Mouse (Mus musculus) MEL (cell line): ENCODE results near the gene Ptafr. TPM values are rescaled to one million over a fixed set of nuclear protein-coding genes. Genes with fewer than 3 reads are reported as not detected.

Experiments
- DNase-seq: peaks from one replicate; pipeline ENCODE4 v3.0.0; 2011; ENCODE audit warnings: low read depth, low spot score
- H3K27ac ChIP-seq: 2 replicates; pipeline ENCODE4 v1.5.1; 2012; ENCODE audit warnings: low read depth, mild to moderate bottlenecking, control low read depth, low read length, moderate library complexity; ENCODE audit not compliant: control insufficient read depth
- H3K27me3 ChIP-seq, 2 experiments: fragments of 150-350 bp in 1 of 2; sonication (generic) in 1 of 2; 2 replicates each; pipeline ENCODE4 v1.6.1; 2012; ENCODE audit warnings: low read length in 2 of 2, mild to moderate bottlenecking in 2 of 2, improper control_type of control experiment in 1 of 2, moderate library complexity in 1 of 2; ENCODE audit not compliant: insufficient read depth in 2 of 2, control insufficient read depth in 1 of 2
- H3K36me3 ChIP-seq, 2 experiments: 2 replicates each; pipeline ENCODE4 v1.6.1; 2012 to 2014; ENCODE audit warnings: low read length in 2 of 2, improper control_type of control experiment in 1 of 2, inconsistent platforms in 1 of 2, mild to moderate bottlenecking in 1 of 2; ENCODE audit not compliant: insufficient read depth in 2 of 2, control insufficient read depth in 1 of 2
- H3K4me1 ChIP-seq, 2 experiments: fragments of 150-350 bp in 1 of 2; sonication (generic) in 1 of 2; 2 replicates each; pipeline ENCODE4 v1.6.1; 2012; ENCODE audit warnings: low read length in 2 of 2, improper control_type of control experiment in 1 of 2, mild to moderate bottlenecking in 1 of 2; ENCODE audit not compliant: insufficient read depth in 2 of 2, control insufficient read depth in 1 of 2
- H3K4me3 ChIP-seq, 2 experiments: fragments of 150-350 bp in 1 of 2; sonication (generic) in 1 of 2; 2 replicates each; pipeline ENCODE4 v1.5.1; 2012; ENCODE audit warnings: low read depth in 2 of 2, low read length in 2 of 2, mild to moderate bottlenecking in 2 of 2, moderate library complexity in 2 of 2, control low read depth in 1 of 2, improper control_type of control experiment in 1 of 2; ENCODE audit not compliant: control insufficient read depth in 1 of 2, insufficient read depth in 1 of 2
- H3K79me2 ChIP-seq: 2 replicates; pipeline ENCODE4 v1.6.1; 2012; ENCODE audit warnings: mild to moderate bottlenecking, low read length, moderate library complexity; ENCODE audit not compliant: control insufficient read depth, poor library complexity, insufficient read depth
- H3K9ac ChIP-seq: 2 replicates; pipeline ENCODE4 v1.6.1; 2012; ENCODE audit warnings: low read depth, mild to moderate bottlenecking, control low read depth, low read length, moderate library complexity; ENCODE audit not compliant: control insufficient read depth, poor library complexity, severe bottlenecking
- H3K9me3 ChIP-seq: fragments of 150-350 bp; sonication (generic); replicated peaks from 2 replicates; pipeline ENCODE4 v1.6.1; 2012; ENCODE audit warnings: mild to moderate bottlenecking, low read length, improper control_type of control experiment, moderate library complexity; ENCODE audit not compliant: insufficient read depth
- CHD1 ChIP-seq: IDR thresholded peaks from 2 replicates; pipeline ENCODE4 v1.6.1; 2012; ENCODE audit warnings: low read depth, mild to moderate bottlenecking, inconsistent platforms, low read length, improper control_type of control experiment
- CHD2 ChIP-seq: IDR thresholded peaks from 2 replicates; pipeline ENCODE4 v1.6.1; 2011; ENCODE audit warnings: low read length, improper control_type of control experiment
- CTCF ChIP-seq, 3 experiments: IDR thresholded peaks in 2 of 3; conservative IDR thresholded peaks in 1 of 3; 2 replicates each; pipeline ENCODE4 v1.5.1; 2011 to 2012; ENCODE audit warnings: low read length in 3 of 3, low read depth in 2 of 3, mild to moderate bottlenecking in 2 of 3, improper control_type of control experiment in 1 of 3, inconsistent platforms in 1 of 3, mixed read lengths in 1 of 3, moderate library complexity in 1 of 3; ENCODE audit not compliant: control insufficient read depth in 1 of 3, insufficient read depth in 1 of 3, poor library complexity in 1 of 3, severe bottlenecking in 1 of 3
- E2F4 ChIP-seq: IDR thresholded peaks from 2 replicates; pipeline ENCODE4 v1.6.1; 2011; ENCODE audit warnings: low read depth, low read length, improper control_type of control experiment, borderline replicate concordance
- ELF1 ChIP-seq: IDR thresholded peaks from 2 replicates; pipeline ENCODE4 v1.6.1; 2014; ENCODE audit warnings: low read depth, mild to moderate bottlenecking, inconsistent platforms, low read length, improper control_type of control experiment, moderate library complexity
- EP300 ChIP-seq, 2 experiments: IDR thresholded peaks; 2 replicates each; pipeline ENCODE4 v1.6.1; 2011; ENCODE audit warnings: improper control_type of control experiment in 2 of 2, low read length in 2 of 2, low read depth in 1 of 2, mild to moderate bottlenecking in 1 of 2
- ETS1 ChIP-seq: IDR thresholded peaks from 2 replicates; pipeline ENCODE4 v1.6.1; 2012; ENCODE audit warnings: low read depth, mild to moderate bottlenecking, inconsistent platforms, low read length, improper control_type of control experiment, moderate library complexity
- GATA1 ChIP-seq: IDR thresholded peaks from 2 replicates; pipeline ENCODE4 v1.6.1; 2011; ENCODE audit warnings: low read depth, low read length, improper control_type of control experiment
- HCFC1 ChIP-seq: IDR thresholded peaks from 2 replicates; pipeline ENCODE4 v1.6.1; 2012; ENCODE audit warnings: low read depth, mild to moderate bottlenecking, inconsistent platforms, low read length, improper control_type of control experiment, moderate library complexity
- JUND ChIP-seq: IDR thresholded peaks from 2 replicates; pipeline ENCODE4 v1.6.1; 2011; ENCODE audit warnings: low read depth, mild to moderate bottlenecking, improper control_type of control experiment, low read length
- KAT2A ChIP-seq: conservative IDR thresholded peaks from 2 replicates; pipeline ENCODE4 v1.6.1; 2012; ENCODE audit warnings: low read depth, low read length, improper control_type of control experiment, inconsistent platforms
- MAFK ChIP-seq: IDR thresholded peaks from 2 replicates; pipeline ENCODE4 v1.6.1; 2011; ENCODE audit warnings: low read depth, mild to moderate bottlenecking, low read length, improper control_type of control experiment, borderline replicate concordance
- MAX ChIP-seq: IDR thresholded peaks from 2 replicates; pipeline ENCODE4 v1.6.1; 2011; ENCODE audit warnings: low read length, improper control_type of control experiment
- MAZ ChIP-seq: IDR thresholded peaks from 2 replicates; pipeline ENCODE4 v1.6.1; 2012; ENCODE audit warnings: low read depth, mild to moderate bottlenecking, inconsistent platforms, low read length, improper control_type of control experiment
- MEF2A ChIP-seq: IDR thresholded peaks from 2 replicates; pipeline ENCODE4 v1.6.1; 2014; ENCODE audit warnings: low read depth, mild to moderate bottlenecking, inconsistent platforms, low read length, improper control_type of control experiment; ENCODE audit not compliant: poor library complexity, insufficient replicate concordance, severe bottlenecking; ENCODE audit errors: extremely low read depth
- MXI1 ChIP-seq: IDR thresholded peaks from 2 replicates; pipeline ENCODE4 v1.6.1; 2011; ENCODE audit warnings: mild to moderate bottlenecking, low read depth, low read length, improper control_type of control experiment
- MYB ChIP-seq: IDR thresholded peaks from 2 replicates; pipeline ENCODE4 v1.6.1; 2011; ENCODE audit warnings: mild to moderate bottlenecking, low read depth, low read length, improper control_type of control experiment
- MYC ChIP-seq: IDR thresholded peaks from 2 replicates; pipeline ENCODE4 v1.6.1; 2011; ENCODE audit warnings: low read depth, mild to moderate bottlenecking, low read length, improper control_type of control experiment, moderate library complexity
- NELFE ChIP-seq: IDR thresholded peaks from 2 replicates; pipeline ENCODE4 v1.6.1; 2011; ENCODE audit warnings: low read depth, low read length, improper control_type of control experiment
- NRF1 ChIP-seq: IDR thresholded peaks from 2 replicates; pipeline ENCODE4 v1.6.1; 2014; ENCODE audit warnings: low read depth, mild to moderate bottlenecking, inconsistent platforms, low read length, improper control_type of control experiment, moderate library complexity; ENCODE audit not compliant: poor library complexity, insufficient read depth, severe bottlenecking
- POLR2AphosphoS2 ChIP-seq: IDR thresholded peaks from 2 replicates; pipeline ENCODE4 v1.6.1; 2011; ENCODE audit warnings: low read length, improper control_type of control experiment
- POLR2AphosphoS5 ChIP-seq: IDR thresholded peaks from 2 replicates; pipeline ENCODE4 v1.6.1; 2012; ENCODE audit warnings: low read depth, borderline replicate concordance, mild to moderate bottlenecking, inconsistent platforms, low read length, moderate library complexity, mixed read lengths
- RCOR1 ChIP-seq: IDR thresholded peaks from 2 replicates; pipeline ENCODE4 v1.6.1; 2012; ENCODE audit warnings: low read depth, mild to moderate bottlenecking, inconsistent platforms, low read length, improper control_type of control experiment
- SIN3A ChIP-seq: IDR thresholded peaks from 2 replicates; pipeline ENCODE4 v1.6.1; 2012; ENCODE audit warnings: low read length, improper control_type of control experiment, inconsistent platforms
- SMC3 ChIP-seq: IDR thresholded peaks from 2 replicates; pipeline ENCODE4 v1.6.1; 2011; ENCODE audit warnings: low read depth, low read length, improper control_type of control experiment
- TAL1 ChIP-seq: IDR thresholded peaks from 2 replicates; pipeline ENCODE4 v1.6.1; 2012; ENCODE audit warnings: mild to moderate bottlenecking, inconsistent platforms, low read length, moderate library complexity, mixed read lengths
- TBP ChIP-seq: IDR thresholded peaks from 2 replicates; pipeline ENCODE4 v1.8.0; 2011; ENCODE audit warnings: low read depth, low read length, improper control_type of control experiment
- TCF12 ChIP-seq: IDR thresholded peaks from 2 replicates; pipeline ENCODE4 v1.6.1; 2014; ENCODE audit warnings: low read depth, mild to moderate bottlenecking, inconsistent platforms, low read length, improper control_type of control experiment, moderate library complexity
- UBTF ChIP-seq: IDR thresholded peaks from 2 replicates; pipeline ENCODE4 v1.6.1; 2012; ENCODE audit warnings: low read depth, mild to moderate bottlenecking, inconsistent platforms, low read length, improper control_type of control experiment, moderate library complexity, borderline replicate concordance; ENCODE audit not compliant: insufficient read depth
- USF1 ChIP-seq: IDR thresholded peaks from 2 replicates; pipeline ENCODE4 v1.6.1; 2014; ENCODE audit warnings: low read depth, mild to moderate bottlenecking, inconsistent platforms, low read length, improper control_type of control experiment, moderate library complexity
- USF2 ChIP-seq, 2 experiments: IDR thresholded peaks; 2 replicates each; pipeline ENCODE4 v1.6.1; 2011 to 2012; ENCODE audit warnings: improper control_type of control experiment in 2 of 2, low read length in 2 of 2, borderline replicate concordance in 1 of 2, inconsistent platforms in 1 of 2, low read depth in 1 of 2, mild to moderate bottlenecking in 1 of 2; ENCODE audit not compliant: insufficient read depth in 1 of 2
- ZC3H11A ChIP-seq: IDR thresholded peaks from 2 replicates; pipeline ENCODE4 v1.6.1; 2012; ENCODE audit warnings: low read depth, mild to moderate bottlenecking, inconsistent platforms, low read length, improper control_type of control experiment
- ZKSCAN1 ChIP-seq: IDR thresholded peaks from 2 replicates; pipeline ENCODE4 v1.6.1; 2012; ENCODE audit warnings: low read depth, mild to moderate bottlenecking, inconsistent platforms, low read length, improper control_type of control experiment, moderate library complexity
- ZMIZ1 ChIP-seq: IDR thresholded peaks from 2 replicates; pipeline ENCODE4 v1.6.1; 2012; ENCODE audit warnings: low read depth, mild to moderate bottlenecking, inconsistent platforms, low read length, improper control_type of control experiment, moderate library complexity
- ZNF384 ChIP-seq: IDR thresholded peaks from 2 replicates; pipeline ENCODE4 v1.6.1; 2012; ENCODE audit warnings: low read depth, mild to moderate bottlenecking, inconsistent platforms, low read length, improper control_type of control experiment
- polyA plus RNA-seq, 2 experiments: library from polyadenylated mRNA; stranded (reverse) in 1 of 2; unstranded in 1 of 2; fragments of >175 nt in 1 of 2; fragments of >200 nt in 1 of 2; gene quantifications; 2 replicates each; pipeline versions ENCODE4 v1.2.1 to v1.2.4; 2012; ENCODE audit warnings: low replicate concordance in 2 of 2, low read depth in 1 of 2; ENCODE audit not compliant: insufficient read length in 2 of 2, insufficient read depth in 1 of 2, missing spikeins in 1 of 2
- total RNA-seq: library from RNA; depleted of rRNA; stranded (reverse); fragments of 300-350 nt; gene quantifications from 2 replicates; pipeline ENCODE4 v1.2.3, GENCODE M21; 2012

The Ptafr gene
- total and polyA plus RNA-seq, 3 experiments = 0.06 TPM; not detected in 2

DNA sequence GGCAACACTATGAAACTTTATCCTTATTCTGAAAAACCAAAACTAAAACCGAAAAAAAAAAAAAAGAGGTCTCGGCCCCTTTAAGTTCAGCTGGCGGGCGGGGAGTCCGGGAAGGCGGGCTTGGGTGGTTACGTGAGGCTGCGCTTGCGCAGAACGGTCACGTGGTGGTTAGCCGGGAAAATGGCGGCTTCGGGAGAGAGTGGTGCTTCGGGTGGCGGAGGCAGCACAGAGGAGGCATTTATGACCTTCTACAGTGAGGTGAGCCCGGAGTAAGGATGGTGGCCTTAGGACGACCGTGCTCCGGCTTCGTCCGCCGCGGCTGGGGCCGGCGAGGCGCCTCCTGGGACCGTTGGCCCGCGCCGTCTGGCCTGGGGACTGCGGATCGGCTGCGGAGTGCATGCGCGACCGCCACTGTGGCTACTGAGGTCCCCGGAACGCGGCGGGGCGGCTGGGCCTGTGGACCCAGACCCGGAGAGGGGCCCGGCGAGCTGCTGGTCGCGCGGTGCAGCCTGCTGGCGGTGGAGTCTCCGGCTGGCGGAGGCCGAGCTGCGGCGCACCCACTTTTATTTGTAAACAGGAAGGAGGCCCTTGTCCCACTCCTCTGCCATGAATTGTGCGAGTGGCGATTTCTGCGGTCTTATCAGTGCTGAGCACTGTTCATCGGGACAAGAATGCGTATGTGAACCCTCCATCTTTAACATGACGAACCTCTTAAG is 28.3 kb upstream of the Ptafr start, which contains the start of gene Dnajc8:
Gene Dnajc8, plus strand, starts transcription at position 145 of the 716 bp plus-strand sequence.
- H3K9ac ChIP-seq = peak within 1 kb of the TSS; percentile 97
- H3K4me3 ChIP-seq = peak within 1 kb of the TSS; percentile 72 to 84
- peaks cover 2 to 22% of the 10 kb centered on the region in 2 experiments; a peak in 3 of 4 replicates for H3K4me1 ChIP-seq
- peak within 1 kb of the TSS; percentile 84 for H3K27ac ChIP-seq
- H3K79me2 ChIP-seq = peaks cover 44% of the 10 kb centered on the region
- H3K27me3 ChIP-seq = no peaks in the 10 kb centered on the region
- H3K36me3 ChIP-seq = peaks cover 6 to 39% of the 10 kb centered on the region in 2 experiments
- H3K9me3 ChIP-seq = no peaks in the 10 kb centered on the region
- DNase-seq = peak; percentile 97
- peak; percentile 83 for TF ChIP-seq NELFE
- peak; percentile 67 for TF ChIP-seq TAL1
- peak; percentile 98 for TF ChIP-seq ZNF384
- TF ChIP-seq NRF1 = peak; percentile 91
- TF ChIP-seq MAFK = no peak
- peak; percentile 70; the same call in 1 of the 2 replicates for TF ChIP-seq E2F4
- no peak for TF ChIP-seq CTCF (IDR thresholded peaks at IDR 0.05 in 2 of 3, conservative IDR thresholded peaks at IDR 0.05 in 1 of 3; ENCODE audit: control insufficient read depth in 1 of 3, insufficient read depth in 1 of 3, low read depth in 2 of 3, low read length in 3 of 3, poor library complexity in 1 of 3, severe bottlenecking in 1 of 3)
- peak; percentile 83 for TF ChIP-seq TCF12
- peak in 1 of 2 experiments; percentile 14; a peak in 1 of 4 replicates for TF ChIP-seq EP300 (IDR thresholded peaks at IDR 0.05; ENCODE audit: low read depth in 1 of 2, low read length in 2 of 2)
- TF ChIP-seq ETS1 = peak; percentile 51; the same call in 1 of the 2 replicates
- peak; percentile 76; the same call in 1 of the 2 replicates for TF ChIP-seq MAZ
- peak; percentile 100 for TF ChIP-seq USF1
- TF ChIP-seq USF2 (IDR thresholded peaks at IDR 0.05; ENCODE audit: borderline replicate concordance in 1 of 2, insufficient read depth in 1 of 2, low read depth in 1 of 2, low read length in 2 of 2) = peak; percentile 90 to 96
- no peak for TF ChIP-seq SMC3
- no peak for TF ChIP-seq JUND
- peak; percentile 56; the same call in 1 of the 2 replicates for TF ChIP-seq ELF1
- TF ChIP-seq MAX = peak; percentile 97
- no peak for TF ChIP-seq ZKSCAN1
- peak; percentile 49; the same call in 1 of the 2 replicates for TF ChIP-seq MYC
- peak; percentile 72 for TF ChIP-seq MXI1
- no peak for TF ChIP-seq RCOR1
- peak; percentile 82 for TF ChIP-seq TBP
- peak; percentile 62; the same call in 1 of the 2 replicates for TF ChIP-seq POLR2AphosphoS2
- no peak for TF ChIP-seq ZC3H11A
- TF ChIP-seq CHD2 = no peak
- TF ChIP-seq SIN3A = peak; percentile 97
- TF ChIP-seq UBTF = peak; percentile 45; the same call in 1 of the 2 replicates
- no peak for TF ChIP-seq POLR2AphosphoS5
- TF ChIP-seq MYB = no peak
- TF ChIP-seq MEF2A = no peak
- no peak; the same call in 1 of the 2 replicates for TF ChIP-seq KAT2A
- no peak; the same call in 1 of the 2 replicates for TF ChIP-seq ZMIZ1
- peak; percentile 69 for TF ChIP-seq GATA1
- peak; percentile 89 for TF ChIP-seq HCFC1
- TF ChIP-seq CHD1 = no peak
